Mouse (Mus musculus) lung, postnatal 36 days (tissue): ENCODE measurements around the gene Defb10.
"Not testable (repeated sequence)": the region's sequence is repeated elsewhere in the genome, so short reads cannot be mapped to it uniquely, and the experiment has no call there.

Experiments used
- DNase-seq: peaks from one replicate; pipeline ENCODE4 v3.0.0; 2022; ENCODE audit warnings: mixed read lengths

Gene Defb10

DNA sequence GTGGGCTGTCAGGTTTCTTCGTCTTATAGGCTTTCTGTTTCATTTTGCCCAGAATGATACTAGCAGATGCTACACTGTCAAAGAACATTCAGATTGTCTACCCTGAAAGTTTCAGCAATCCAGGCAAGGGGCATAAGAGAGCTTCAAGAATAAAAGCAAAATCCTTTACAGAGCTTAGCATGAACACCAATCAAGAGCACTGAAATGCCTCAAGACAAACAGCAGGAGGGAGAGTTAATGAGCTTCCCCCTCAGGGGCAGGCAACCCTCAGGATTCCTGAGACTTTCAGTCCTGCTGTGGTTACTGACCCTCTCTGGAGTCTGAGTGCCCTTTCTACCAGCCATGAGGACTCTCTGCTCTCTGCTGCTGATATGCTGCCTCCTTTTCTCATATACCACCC is at the start of gene Defb10:
TSS of gene Defb10 (plus strand) at position 316 of the 400 bp plus-strand sequence.
- not testable (repeated sequence) for DNase-seq

DNA sequence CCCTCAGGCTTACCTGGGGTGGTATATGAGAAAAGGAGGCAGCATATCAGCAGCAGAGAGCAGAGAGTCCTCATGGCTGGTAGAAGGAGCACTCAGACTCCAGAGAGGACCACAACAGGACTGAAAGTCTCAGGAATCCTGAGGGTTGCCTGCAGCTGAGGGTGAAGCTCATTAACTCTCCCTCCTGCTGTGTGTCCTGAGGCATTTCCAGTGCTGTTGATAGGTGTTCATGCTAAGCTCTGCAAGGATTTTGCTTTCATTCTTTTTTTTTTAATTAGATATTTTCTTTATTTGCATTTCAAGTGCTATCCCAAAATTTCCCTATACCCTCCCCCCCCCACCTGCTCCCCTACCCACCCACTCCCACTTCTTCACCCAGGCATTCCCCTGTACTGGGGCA is 26.6 kb downstream of the Defb10 start, which contains the start of gene Defb9:
TSS of gene Defb9 (minus strand) at position 101 of the 400 bp plus-strand sequence.
- DNase-seq = not testable (repeated sequence)

- DNase-seq = not testable (repeated sequence)
Observed at GRCm38 (mm10) chr8:21906290-21906689, 47.6 kb downstream of the Defb10 start, which contains the start of gene Defb11. Gene Defb11 (minus strand): TSS chr8:21906412.
